Mouse (Mus musculus): Measurements from ENCODE around the gene Cbx6. TPM values are rescaled to one million over a fixed set of nuclear protein-coding genes. Genes with fewer than 3 reads are reported as not detected.

The Cbx6 gene
- total RNA-seq, 1 experiment from 2014 or later, result 12.0 TPM

- no peak for ATAC-seq (ENCODE audit: extremely low read depth, insufficient number of reproducible peaks, low FRiP score, poor library complexity, severe bottlenecking)
Observed at GRCm38 (mm10) chr15:79777749-79778148, 56.7 kb downstream of the Cbx6 start, which contains the start of gene Dnal4. Gene Dnal4 (minus strand): TSS chr15:79777849.

- no peak for ATAC-seq (ENCODE audit: extremely low read depth, insufficient number of reproducible peaks, low FRiP score, poor library complexity, severe bottlenecking)
Observed at GRCm38 (mm10) chr15:79775662-79776061, 58.8 kb downstream of the Cbx6 start.

GRCm38 (mm10) chr15:79774117-79775027, 60.1 kb downstream of the Cbx6 start:
- ATAC-seq (ENCODE audit: extremely low read depth, insufficient number of reproducible peaks, low FRiP score, poor library complexity, severe bottlenecking), result peak; percentile 98

Other genes with a start within 250 kb of the Cbx6 start
- not detected in 2 replicates for gene Dmc1, start 229.6 kb downstream of the Cbx6 start, total RNA-seq (2017)
- 12.3 and 19.3 TPM in 2 replicates for gene Fam227a, start 175.7 kb downstream of the Cbx6 start, total RNA-seq (2017)
- 18.8 and 22.0 TPM in 2 replicates for gene Cby1, start 175.5 kb downstream of the Cbx6 start, total RNA-seq (2017)
- gene Tomm22, start 163.8 kb downstream of the Cbx6 start, total RNA-seq (2017), result 68.0 and 76.0 TPM in 2 replicates
- gene Josd1, start 146.8 kb downstream of the Cbx6 start, total RNA-seq (2017), result 17.2 and 20.5 TPM in 2 replicates
- 67.9 and 87.6 TPM in 2 replicates for gene Gtpbp1, start 143.8 kb downstream of the Cbx6 start, total RNA-seq (2017)
- 268 and 275 TPM in 2 replicates for gene Sun2, start 92.2 kb downstream of the Cbx6 start, total RNA-seq (2017)
- gene Dnal4, start 56.8 kb downstream of the Cbx6 start, total RNA-seq (2017), result 11.6 and 12.2 TPM in 2 replicates
- 0.12 TPM in 2 replicates for gene Nptxr, start 29.9 kb downstream of the Cbx6 start, total RNA-seq (2017)
- not detected in 2 replicates for gene Npcd, start 451 bp downstream of the Cbx6 start, total RNA-seq (2017)
- 473 and 531 TPM in 2 replicates for gene Apobec3, start 57.0 kb upstream of the Cbx6 start, total RNA-seq (2017)
- gene Cbx7, start 136.4 kb upstream of the Cbx6 start, total RNA-seq (2017), result 109 and 121 TPM in 2 replicates
- gene Pdgfb, start 180.3 kb upstream of the Cbx6 start, total RNA-seq (2017), result 1.1 and 1.3 TPM in 2 replicates